Mouse (Mus musculus) activated CD4-positive, CD25-positive, alpha-beta regulatory T cell (primary cell): ENCODE measurements around the gene Gpnmb. TPM values are rescaled to one million over a fixed set of nuclear protein-coding genes. Genes with fewer than 3 reads are reported as not detected.

ENCODE experiments used
- polyA plus RNA-seq, 2 experiments: library from polyadenylated mRNA; unstranded; fragments of 100-300 nt; shearing (Covaris generic); gene quantifications; one replicate each; pipeline ENCODE4 v1.2.1; 2017

Gpnmb gene
- polyA plus RNA-seq, result 1 to 10 TPM; 2.8 to 3.5 TPM

GRCm38 (mm10) chr6:49036275-49037267, at the start of gene Gpnmb:
Gene Gpnmb, plus strand, starts transcription at chr6:49036546.

GRCm38 (mm10) chr6:49073304-49074116, 37.2 kb downstream of the Gpnmb start, which contains the start of gene Malsu1:
Gene Malsu1, plus strand, starts transcription at chr6:49073795.

Other genes starting within 250 kb of the Gpnmb start
- 1 to 10 TPM; 5.1 to 6.5 TPM for gene Tmem176a, start 195.6 kb upstream of the Gpnmb start, polyA plus RNA-seq
- gene Tmem176b, start 195.1 kb upstream of the Gpnmb start, polyA plus RNA-seq, result 10 to 100 TPM; 10.2 to 19.0 TPM
- under 1 TPM in 1 of 2 experiments, not detected in 1; 0.57 TPM for gene Aoc1, start 163.7 kb upstream of the Gpnmb start, polyA plus RNA-seq
- gene 1600015I10Rik, start 106.7 kb upstream of the Gpnmb start, polyA plus RNA-seq, result not detected
- gene Doxl2, start 61.6 kb upstream of the Gpnmb start, polyA plus RNA-seq, result under 1 TPM in 1 of 2 experiments, not detected in 1; 0.71 TPM
- gene Svs1, start 49.7 kb upstream of the Gpnmb start, polyA plus RNA-seq, result not detected
- gene Malsu1, start 37.2 kb downstream of the Gpnmb start, polyA plus RNA-seq, result 10 to 100 TPM; 60.6 to 87.8 TPM
- 10 to 100 TPM in 1 of 2 experiments, 1 to 10 TPM in 1; 8.5 to 22.4 TPM for gene Igf2bp3, start 178.4 kb downstream of the Gpnmb start, polyA plus RNA-seq
- gene Tra2a, start 227.5 kb downstream of the Gpnmb start, polyA plus RNA-seq, result 10 to 100 TPM; 42.2 to 53.3 TPM